Mouse (Mus musculus) heart, postnatal 4 days (tissue): ENCODE results near the gene Bean1. TPM values are rescaled to one million over a fixed set of nuclear protein-coding genes. Genes with fewer than 3 reads are reported as not detected.

Experiments used
- DNase-seq: peaks from one replicate; pipeline ENCODE4 v3.0.0; 2021
- total RNA-seq, 2 experiments: library from RNA; stranded (reverse); gene quantifications; 2 replicates each; pipeline ENCODE4 v1.2.3; 2021

Bean1 gene
- total RNA-seq, 2 experiments from 2014 or later = 4.4 to 5.1 TPM

GRCm38 (mm10) chr8:104172420-104172819 lies 2.2 kb downstream of the Bean1 start:
- DNase-seq = no peak

- peak; percentile 38 for DNase-seq
Measured at GRCm38 (mm10) chr8:104175848-104176527, 5.7 kb downstream of the Bean1 start.

DNA sequence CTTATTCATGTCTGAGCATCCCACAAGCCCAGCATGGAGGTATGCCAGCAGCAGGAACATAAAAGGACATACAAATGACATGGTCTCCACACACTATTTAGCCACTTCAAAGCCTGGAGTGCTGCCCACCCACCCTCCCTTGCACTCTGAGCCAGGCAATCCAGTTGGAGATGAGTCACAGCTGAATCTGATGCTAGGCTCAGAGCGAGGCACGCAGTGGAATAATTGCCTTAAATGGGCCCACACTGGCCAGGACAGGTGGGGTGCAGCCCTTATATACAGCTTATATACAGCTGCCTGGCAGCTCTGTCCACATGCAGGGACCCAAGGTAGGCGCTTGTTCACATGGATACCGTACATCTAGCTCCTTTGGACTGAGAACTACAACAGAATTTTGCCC lies 6.8 kb downstream of the Bean1 start:
- DNase-seq = no peak

DNA sequence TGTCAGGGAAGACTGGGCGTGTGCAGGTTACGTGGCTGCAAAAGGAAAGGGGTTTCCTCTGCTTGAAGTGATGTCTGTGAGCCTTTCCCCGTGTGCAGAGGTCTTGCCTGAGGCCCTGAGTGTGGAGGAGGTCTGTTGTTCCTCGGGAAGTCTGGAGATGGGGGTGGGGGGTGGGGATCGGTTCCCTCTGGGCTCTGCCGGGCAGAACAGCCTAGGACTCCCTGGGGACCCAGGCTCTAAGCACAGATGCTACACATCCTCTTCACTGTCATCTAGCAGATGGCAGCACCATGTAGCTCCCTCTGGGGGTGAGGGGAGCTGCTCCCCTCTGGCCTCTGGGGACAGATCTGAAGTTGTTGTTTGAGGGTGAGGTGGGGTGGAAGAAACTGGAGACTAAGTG lies 14.7 kb downstream of the Bean1 start:
- DNase-seq = no peak

GRCm38 (mm10) chr8:104186827-104187226 lies 16.6 kb downstream of the Bean1 start:
- no peak for DNase-seq

DNA sequence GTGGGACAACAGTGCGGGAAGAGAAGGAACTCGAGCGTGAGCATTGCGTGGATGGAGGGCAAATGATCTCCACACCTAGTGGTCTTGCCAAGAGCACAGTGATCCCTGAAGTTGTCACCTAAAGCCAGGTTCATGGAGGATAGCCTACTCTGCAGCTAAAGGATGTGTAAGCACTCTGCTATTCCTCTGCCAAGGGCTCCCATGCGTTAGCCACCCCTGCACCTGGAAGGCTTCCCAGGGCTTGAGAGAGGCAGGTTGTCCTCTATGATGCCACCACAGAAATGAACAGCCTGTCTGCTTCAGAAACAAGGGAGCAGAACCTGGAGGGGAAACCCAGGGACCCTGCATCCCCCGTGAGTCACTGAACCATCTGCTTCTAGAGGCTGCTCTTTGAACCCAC lies 17.4 kb downstream of the Bean1 start:
- no peak for DNase-seq

- DNase-seq = no peak
Measured at GRCm38 (mm10) chr8:104188459-104188858, 18.2 kb downstream of the Bean1 start.

DNA sequence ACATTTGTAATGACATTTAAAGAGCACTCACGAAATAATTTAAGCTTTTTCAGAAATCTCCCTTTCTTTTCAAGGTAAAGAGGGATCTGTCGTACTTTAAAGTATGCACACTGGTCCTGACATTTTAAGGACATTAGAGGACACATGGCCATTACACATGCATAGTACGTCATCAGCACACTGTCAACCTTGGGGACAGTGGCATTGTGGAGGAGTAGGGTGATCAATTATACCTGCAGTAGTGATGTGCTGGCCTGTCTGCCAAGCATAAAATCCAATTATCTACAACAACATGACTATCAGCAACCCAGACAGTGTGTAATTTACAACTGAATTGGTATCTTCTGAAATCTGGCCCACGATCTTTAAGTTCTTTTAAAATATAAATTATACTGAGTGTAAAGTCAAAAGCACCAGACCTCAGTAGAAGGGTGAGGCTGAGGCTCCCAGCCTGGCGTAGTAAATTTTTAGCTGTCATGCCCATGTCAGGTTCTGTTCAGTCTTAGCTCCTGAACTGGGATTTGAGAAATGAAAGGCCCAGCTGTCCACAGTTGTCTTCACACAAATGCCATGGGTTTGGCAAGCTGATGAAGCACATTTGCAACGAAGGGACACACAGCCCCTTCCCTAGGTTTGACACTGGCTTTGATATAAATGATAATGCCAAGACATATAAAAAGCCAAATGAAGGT lies 20.7 kb downstream of the Bean1 start:
- DNase-seq = no peak

DNA sequence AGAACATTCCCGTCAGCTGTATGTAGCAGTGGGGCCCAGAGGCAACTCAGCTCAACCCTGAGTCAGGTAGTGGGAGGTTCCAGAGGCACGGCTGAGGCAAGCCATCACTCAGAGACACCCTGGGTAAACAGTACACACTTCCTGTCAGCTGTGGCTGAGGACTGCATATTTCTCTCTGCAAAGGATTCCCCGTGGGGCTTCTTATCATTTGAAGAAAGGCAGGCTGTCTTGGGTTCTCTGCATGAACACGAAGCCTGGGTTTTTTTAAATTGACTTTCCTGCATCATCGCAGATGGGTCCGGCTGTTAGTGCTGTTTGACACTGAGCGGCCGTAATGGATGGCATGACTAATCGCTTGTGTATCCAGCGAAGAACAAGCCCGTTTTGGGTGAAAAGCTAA lies 21.3 kb downstream of the Bean1 start:
- DNase-seq = peak; percentile 51

DNA sequence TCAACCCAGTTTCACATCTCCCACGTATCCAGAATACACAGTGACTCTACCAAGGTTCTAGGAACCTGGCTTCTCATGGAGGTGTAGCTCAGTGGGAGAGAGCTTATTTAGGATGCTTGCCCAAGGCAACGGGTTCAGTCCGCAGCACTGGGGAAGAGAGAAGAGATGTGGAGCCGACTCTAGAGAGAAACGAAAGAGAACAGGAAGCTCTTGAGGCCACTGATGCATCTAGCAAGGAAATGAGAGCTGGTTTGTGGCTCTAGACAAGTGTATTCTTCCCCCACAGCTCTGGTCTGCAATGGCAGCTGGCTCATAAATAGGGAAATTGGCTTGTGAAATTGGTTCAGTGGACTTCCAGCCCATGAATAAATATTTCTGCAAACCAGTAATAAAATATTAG lies 29.6 kb downstream of the Bean1 start:
- no peak for DNase-seq

GRCm38 (mm10) chr8:104201622-104202021 lies 31.4 kb downstream of the Bean1 start:
- no peak for DNase-seq

- no peak for DNase-seq
Measured at GRCm38 (mm10) chr8:104202320-104202719, 32.1 kb downstream of the Bean1 start.

GRCm38 (mm10) chr8:104205292-104205691 lies 35.0 kb downstream of the Bean1 start:
- no peak for DNase-seq

DNA sequence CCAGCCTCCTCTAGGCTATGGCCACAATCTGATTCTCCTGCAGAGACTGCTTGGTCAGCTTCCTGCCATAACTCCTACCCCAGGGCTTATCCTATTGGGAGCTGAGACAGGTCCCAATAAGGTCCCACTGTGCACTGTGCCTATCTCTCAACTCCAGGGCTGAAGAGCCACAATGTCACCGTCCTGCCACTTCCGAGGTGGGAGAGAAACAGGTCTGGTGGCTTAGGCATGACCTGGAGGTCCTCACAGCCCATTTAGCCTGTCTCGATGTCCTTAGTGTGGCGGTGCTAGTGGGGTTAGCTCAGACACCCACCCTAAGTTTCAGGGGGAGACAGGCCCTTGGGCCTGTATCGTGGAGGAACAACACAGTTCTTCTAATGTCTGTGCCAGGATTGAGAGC lies 47.4 kb downstream of the Bean1 start:
- no peak for DNase-seq

GRCm38 (mm10) chr8:104219079-104219478 lies 48.8 kb downstream of the Bean1 start:
- DNase-seq = peak; percentile 55

GRCm38 (mm10) chr8:104219806-104220205 lies 49.6 kb downstream of the Bean1 start:
- DNase-seq = peak; percentile 85

DNA sequence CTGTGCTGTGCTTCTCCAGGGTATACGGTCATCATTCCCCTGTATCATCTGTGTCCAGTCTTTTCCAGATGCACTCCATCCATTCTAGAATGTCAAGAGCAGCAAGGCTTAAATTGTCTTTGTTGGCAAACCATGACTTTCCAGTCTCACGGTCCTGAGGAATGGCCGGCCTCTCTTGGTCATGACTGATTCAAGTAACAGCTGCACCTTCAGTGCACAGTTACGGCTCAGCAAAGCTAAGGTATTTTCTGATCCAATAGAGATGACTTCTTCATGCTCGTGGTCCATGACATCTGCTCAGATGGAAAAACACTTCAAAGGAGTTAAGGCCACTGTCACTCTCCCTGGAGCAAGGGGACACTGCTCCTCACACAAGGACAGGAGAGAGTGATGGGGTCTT lies 56.8 kb downstream of the Bean1 start:
- DNase-seq = no peak

DNA sequence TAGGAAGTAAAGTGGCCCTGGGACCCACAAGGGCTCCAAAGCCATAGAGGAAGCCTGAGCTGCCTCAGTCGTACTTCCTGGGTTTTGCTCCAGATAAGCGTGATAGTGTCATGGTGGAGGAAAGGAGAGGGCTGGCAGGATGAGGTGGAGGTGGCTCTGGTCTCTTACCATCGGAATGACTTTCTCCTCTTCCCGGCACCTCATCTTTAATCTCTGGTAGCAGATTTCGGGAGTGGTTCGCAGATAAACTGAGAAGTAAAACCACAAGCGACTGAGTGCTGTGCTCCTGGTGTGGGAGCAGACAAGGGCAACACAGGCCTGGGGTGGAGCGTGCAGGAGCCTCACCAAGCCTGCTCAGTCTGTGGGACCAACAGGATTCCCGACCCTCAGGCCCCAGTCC lies 60.1 kb downstream of the Bean1 start:
- no peak for DNase-seq

DNA sequence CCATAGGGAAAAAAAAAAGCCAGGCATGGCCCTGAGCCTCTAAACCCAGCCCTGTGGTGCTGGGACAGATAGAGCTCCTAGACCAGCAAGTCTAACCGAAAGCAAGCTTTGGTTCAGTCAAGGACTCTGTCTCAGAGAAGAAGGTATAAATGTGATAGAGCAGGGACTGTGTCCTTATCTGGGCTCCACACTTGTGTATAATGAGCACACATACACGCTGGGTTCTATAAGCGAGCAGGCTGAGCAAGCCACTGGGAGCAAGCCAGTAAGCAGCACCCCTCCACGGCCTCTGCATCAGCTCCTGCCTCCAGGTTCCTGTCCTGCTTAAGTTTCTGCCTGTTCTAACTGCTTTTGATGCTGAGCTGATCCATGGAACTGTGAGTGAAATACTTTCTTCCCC lies 61.8 kb downstream of the Bean1 start:
- no peak for DNase-seq

DNA sequence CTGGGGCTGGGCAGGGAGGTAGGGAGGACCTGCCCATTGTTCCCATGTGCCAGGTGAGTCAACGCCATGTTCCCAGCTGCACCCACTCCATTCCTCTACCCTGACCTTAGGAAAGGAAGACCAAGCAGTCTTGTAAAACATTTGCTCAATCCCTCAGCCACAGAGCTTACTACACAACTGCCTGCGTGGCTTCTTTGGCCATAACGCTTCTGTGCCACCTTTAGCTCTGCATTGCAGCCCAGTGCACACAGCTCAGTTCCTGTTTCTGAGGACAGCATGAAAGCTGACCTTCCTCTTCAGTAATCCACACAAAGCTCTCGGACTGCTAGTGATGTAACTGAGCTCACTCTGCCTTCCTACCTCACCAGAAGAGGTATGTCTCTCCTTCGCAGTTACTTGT lies 62.7 kb downstream of the Bean1 start:
- DNase-seq = no peak

DNA sequence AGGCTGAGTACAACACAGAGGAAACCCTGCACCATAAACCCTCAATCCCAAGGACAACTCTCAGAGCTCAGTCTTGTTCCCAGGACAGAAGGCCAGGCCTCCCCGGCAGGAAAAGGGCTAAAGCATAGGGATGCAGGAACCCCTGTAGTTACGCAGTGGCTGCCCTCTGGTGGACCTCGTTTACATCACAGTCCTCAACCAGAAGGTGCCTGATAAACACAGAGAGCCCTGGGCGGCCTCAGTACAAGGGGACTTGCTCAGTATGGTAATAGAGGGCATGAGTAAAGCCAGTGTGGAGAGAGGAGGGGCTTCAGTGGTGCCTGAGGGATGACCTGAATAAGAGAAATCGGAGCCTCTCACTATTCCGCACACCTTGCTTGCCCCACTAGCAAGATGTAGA lies 64.3 kb downstream of the Bean1 start:
- peak; percentile 18 for DNase-seq

DNA sequence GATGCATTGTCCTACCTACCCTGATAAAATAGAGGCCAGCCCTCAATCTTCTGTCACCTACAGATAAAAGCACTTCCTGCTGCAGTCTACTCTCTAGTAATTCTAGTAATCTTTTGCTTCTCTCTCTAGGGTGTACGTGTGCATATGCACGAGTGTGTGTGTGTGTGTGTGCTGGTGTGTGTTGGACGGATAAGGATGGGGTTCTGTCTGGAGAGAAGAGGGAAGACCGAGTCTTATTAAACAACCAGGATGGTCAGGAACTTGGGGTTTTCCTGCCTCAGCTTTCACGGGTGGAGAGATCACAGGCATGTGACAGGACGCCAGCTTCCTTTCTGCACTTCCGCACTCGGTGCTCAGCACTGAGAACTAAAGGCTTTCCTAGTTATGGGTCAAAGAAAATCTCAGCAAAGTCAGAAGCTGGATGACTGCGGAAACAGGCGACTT lies 69.2 kb downstream of the Bean1 start:
- no peak for DNase-seq

GRCm38 (mm10) chr8:104242038-104242644 lies 71.9 kb downstream of the Bean1 start:
- DNase-seq = no peak

DNA sequence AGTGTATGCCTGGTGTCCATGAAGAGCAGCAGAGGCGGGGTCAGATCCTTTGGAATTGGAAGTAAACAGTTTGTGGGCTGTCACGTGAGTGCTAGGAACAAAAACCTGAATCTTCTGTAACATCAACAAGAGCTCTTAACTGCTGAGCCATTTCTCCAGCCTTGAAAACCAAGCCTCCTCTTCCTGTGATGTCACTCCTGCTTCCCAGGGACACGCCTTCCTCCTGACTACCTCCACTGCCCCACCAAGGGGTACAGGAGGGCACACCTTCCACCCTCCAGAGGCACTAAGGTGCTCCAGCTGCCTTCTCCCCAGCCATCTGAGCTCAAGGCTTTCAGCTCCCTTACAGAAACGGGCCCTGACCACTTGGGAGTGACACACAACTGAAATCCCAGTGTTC lies 76.4 kb downstream of the Bean1 start:
- no peak for DNase-seq
